Mouse (Mus musculus): ENCODE data around the gene Dab2ip. TPM values are rescaled to one million over a fixed set of nuclear protein-coding genes. Genes with fewer than 3 reads are reported as not detected.

Dab2ip gene
- polyA plus RNA-seq, 1 experiment, result 9.8 TPM

DNA sequence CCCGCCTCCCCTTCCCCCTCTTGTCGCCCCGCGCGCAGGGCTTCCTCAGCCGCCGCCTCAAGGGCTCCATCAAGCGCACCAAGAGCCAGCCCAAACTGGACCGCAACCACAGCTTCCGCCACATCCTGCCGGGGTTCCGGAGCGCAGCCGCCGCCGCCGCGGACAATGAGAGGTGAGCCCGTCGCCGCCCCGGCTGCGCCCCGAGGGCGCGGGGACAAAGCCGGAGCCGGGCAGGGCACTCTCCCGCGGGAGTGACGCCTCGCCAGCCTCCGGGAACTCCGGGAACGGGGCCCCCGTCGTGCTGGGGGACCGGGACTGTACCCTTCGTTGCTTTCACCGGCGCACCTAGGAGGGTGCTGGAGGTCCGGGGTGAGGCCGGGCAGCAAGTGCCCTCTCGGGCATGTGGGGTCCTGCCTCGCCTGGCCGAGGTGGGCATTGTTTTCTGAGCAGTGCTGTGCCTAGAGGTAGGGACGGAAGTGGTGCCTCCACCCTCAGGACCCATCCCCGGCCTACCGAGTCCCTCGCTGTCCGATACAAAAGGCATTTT lies 103.5 kb downstream of the Dab2ip start:
- Histone ChIP-seq H3K4me1 (ENCODE audit: control insufficient read depth, insufficient read depth, low read length) (peaks cover 2% of the 10 kb centered on the region), H3K27ac (ENCODE audit: control insufficient read depth, insufficient read depth, low read depth, low read length, poor library complexity) (peak overlapping the region; percentile 86), H3K4me3 (replicated peaks; ENCODE audit: control insufficient read depth, low read depth, low read length) (peak overlapping the region; percentile 86)
- no peak for TF ChIP-seq CTCF (IDR thresholded peaks at IDR 0.05; ENCODE audit: control insufficient read depth, insufficient read depth, low read length)
- TF ChIP-seq POLR2A (IDR thresholded peaks at IDR 0.05; ENCODE audit: borderline replicate concordance, control insufficient read depth, low read depth, low read length), result peak; percentile 31; the same call in 1 of the 2 replicates
- WGBS, result under 1% methylated on average over 51 of the region's 51 CpGs

DNA sequence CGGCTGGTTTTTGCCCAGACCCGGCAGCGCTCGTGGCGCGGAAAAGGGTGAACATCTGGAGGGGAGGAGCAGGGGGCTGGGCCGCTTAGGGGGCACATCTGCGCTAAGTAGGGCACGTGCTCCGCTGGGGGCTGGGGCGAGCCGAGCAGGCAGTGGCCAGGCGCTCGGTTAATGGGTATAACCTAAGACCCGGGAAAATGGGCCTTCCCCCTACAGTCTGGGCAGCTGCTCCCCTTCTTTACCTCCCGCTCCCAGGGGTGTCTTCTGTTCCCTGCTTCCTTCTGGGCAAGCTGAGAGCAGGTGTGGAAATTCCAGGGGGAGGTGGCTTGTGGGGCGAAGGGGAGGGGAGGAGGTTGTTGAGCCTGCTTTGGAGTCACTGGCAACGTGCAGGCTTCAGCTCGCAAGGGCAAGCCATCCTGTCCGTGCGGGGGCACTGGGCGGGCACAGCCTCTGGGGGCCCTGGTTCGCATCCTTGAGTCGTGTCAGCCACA lies 104.0 kb downstream of the Dab2ip start:
- Histone ChIP-seq H3K4me1 (ENCODE audit: control insufficient read depth, insufficient read depth, low read length) (peaks cover 2% of the 10 kb centered on the region), H3K27ac (ENCODE audit: control insufficient read depth, insufficient read depth, low read depth, low read length, poor library complexity) (peak overlapping the region; percentile 86; the same call in 1 of the 2 replicates), H3K4me3 (replicated peaks; ENCODE audit: control insufficient read depth, low read depth, low read length) (peak overlapping the region; percentile 86)
- no peak for TF ChIP-seq CTCF (IDR thresholded peaks at IDR 0.05; ENCODE audit: control insufficient read depth, insufficient read depth, low read length)
- no peak for TF ChIP-seq POLR2A (IDR thresholded peaks at IDR 0.05; ENCODE audit: borderline replicate concordance, control insufficient read depth, low read depth, low read length)
- WGBS, result 6% methylated on average over 24 of the region's 24 CpGs

DNA sequence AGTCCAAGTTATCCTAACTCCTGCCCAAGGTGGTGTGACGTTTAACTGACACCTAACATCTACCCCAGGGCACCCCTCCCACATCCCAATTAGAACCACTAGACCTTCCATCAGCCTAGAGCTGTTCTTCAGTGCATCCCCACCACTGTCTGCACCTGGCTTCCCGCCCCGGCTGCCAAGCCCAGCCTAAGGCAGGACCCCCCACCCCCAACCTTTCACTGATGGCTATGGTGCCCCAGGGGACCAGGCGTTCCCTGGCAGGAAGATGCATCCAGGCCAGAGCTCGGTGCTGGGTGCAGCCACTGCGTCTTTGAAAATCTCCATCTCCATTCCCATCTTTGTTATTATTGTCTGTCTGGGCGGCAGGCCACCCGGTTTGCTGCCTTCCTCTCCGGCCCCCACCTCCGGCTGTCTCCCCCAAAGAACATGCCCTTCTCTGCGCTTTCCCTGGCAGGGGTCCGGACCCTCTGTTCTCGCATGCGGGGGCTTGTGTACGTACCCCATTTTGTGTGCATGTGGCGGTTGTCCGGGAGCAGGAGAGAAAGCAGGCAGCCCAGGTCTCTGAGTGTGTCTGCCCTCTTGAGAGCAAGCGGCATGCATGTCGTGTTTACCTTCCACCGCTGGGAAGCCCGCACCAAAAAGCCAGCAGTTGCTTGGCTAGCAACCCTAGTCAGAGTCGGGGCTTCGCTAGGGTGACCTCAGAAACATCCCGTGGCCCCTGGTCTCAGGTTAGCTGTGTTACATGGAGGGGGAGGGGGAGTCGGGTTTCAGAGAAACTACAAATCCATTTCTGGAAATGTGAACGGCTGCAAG lies 104.9 kb downstream of the Dab2ip start:
- Histone ChIP-seq H3K27ac (ENCODE audit: control insufficient read depth, insufficient read depth, low read depth, low read length, poor library complexity) (no peak overlapping the region), H3K4me1 (ENCODE audit: control insufficient read depth, insufficient read depth, low read length) (peaks cover 2% of the 10 kb centered on the region), H3K4me3 (replicated peaks; ENCODE audit: control insufficient read depth, low read depth, low read length) (no peak overlapping the region)
- 76% methylated on average over 26 of the region's 26 CpGs for WGBS
- TF ChIP-seq POLR2A (IDR thresholded peaks at IDR 0.05; ENCODE audit: borderline replicate concordance, control insufficient read depth, low read depth, low read length) (no peak), CTCF (IDR thresholded peaks at IDR 0.05; ENCODE audit: control insufficient read depth, insufficient read depth, low read length) (no peak)

DNA sequence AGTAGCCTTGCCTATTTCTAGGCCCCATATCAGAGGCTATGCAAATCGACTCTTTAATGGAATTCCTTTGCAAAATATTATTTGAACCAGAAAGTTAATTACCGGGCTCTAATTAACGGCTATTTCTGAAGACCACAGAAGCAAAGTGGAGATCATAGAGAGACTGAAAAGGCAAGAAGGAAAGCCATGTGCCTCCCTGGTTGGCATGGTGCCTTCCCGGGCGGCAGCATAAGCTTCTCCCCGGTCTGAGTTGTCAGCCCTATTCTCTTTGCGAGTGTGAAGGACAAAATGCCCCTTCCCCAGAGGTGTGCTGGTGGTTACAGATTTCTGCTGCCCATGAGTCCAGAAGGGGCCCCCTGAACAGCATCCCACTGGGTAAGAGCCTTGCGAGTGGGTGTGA lies 109.7 kb downstream of the Dab2ip start:
- no peak for TF ChIP-seq POLR2A (IDR thresholded peaks at IDR 0.05; ENCODE audit: borderline replicate concordance, control insufficient read depth, low read depth, low read length)
- no peak for TF ChIP-seq CTCF (IDR thresholded peaks at IDR 0.05; ENCODE audit: control insufficient read depth, insufficient read depth, low read length)
- Histone ChIP-seq H3K27ac (ENCODE audit: control insufficient read depth, insufficient read depth, low read depth, low read length, poor library complexity) (no peak overlapping the region), H3K4me3 (replicated peaks; ENCODE audit: control insufficient read depth, low read depth, low read length) (no peak overlapping the region), H3K4me1 (ENCODE audit: control insufficient read depth, insufficient read depth, low read length) (peaks cover 2% of the 10 kb centered on the region; the same call in 1 of the 2 replicates)
- 85% methylated on average over 8 of the region's 8 CpGs for WGBS

DNA sequence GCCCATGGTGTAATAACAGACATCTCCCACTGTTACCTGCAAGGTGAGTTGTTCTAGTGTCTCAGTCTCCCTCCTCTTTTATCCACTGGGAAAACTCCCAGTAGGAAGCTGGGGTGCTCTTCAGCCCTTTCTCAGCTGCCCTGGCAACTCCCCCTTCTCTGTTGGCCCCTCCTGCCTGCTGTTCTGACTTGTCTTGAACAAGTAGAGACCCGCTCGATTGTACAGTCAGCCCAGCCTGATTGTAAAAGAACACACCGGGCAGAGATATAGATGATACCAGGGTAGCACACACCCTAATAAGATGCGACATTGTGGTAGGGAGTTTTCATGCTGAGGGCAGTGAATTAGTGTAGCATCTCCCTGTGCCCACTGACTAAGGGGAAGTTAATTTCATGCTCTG lies 111.2 kb downstream of the Dab2ip start:
- Histone ChIP-seq H3K27ac (ENCODE audit: control insufficient read depth, insufficient read depth, low read depth, low read length, poor library complexity) (no peak overlapping the region), H3K4me1 (ENCODE audit: control insufficient read depth, insufficient read depth, low read length) (peaks cover 2% of the 10 kb centered on the region; the same call in 1 of the 2 replicates), H3K4me3 (replicated peaks; ENCODE audit: control insufficient read depth, low read depth, low read length) (no peak overlapping the region)
- WGBS, result 66% methylated on average over 4 of the region's 4 CpGs
- TF ChIP-seq CTCF (IDR thresholded peaks at IDR 0.05; ENCODE audit: control insufficient read depth, insufficient read depth, low read length) (no peak), POLR2A (IDR thresholded peaks at IDR 0.05; ENCODE audit: borderline replicate concordance, control insufficient read depth, low read depth, low read length) (no peak)

DNA sequence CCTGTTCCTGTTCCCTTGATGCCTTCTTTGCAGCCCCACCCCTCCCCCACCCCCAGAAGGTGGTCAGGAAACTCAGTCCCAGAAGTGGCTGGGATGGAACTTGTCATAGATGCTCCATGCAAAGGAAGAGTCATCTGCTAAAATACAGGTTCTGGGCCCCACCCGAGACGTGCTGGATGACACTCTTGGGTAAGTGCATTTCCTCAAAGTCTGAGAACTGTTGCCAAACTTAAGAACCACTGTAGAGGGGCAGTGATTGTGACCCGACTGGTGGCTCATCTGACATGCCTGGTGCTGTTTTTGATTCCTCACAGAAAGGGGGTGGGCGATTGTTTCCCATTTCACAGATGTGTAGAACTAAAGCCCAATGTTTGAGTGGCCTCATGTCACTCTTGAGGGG lies 111.7 kb downstream of the Dab2ip start:
- Histone ChIP-seq H3K27ac (ENCODE audit: control insufficient read depth, insufficient read depth, low read depth, low read length, poor library complexity) (no peak overlapping the region), H3K4me1 (ENCODE audit: control insufficient read depth, insufficient read depth, low read length) (peaks cover 2% of the 10 kb centered on the region; the same call in 1 of the 2 replicates), H3K4me3 (replicated peaks; ENCODE audit: control insufficient read depth, low read depth, low read length) (no peak overlapping the region)
- no peak for TF ChIP-seq POLR2A (IDR thresholded peaks at IDR 0.05; ENCODE audit: borderline replicate concordance, control insufficient read depth, low read depth, low read length)
- TF ChIP-seq CTCF (IDR thresholded peaks at IDR 0.05; ENCODE audit: control insufficient read depth, insufficient read depth, low read length), result no peak
- WGBS, result 43% methylated on average over 4 of the region's 4 CpGs

DNA sequence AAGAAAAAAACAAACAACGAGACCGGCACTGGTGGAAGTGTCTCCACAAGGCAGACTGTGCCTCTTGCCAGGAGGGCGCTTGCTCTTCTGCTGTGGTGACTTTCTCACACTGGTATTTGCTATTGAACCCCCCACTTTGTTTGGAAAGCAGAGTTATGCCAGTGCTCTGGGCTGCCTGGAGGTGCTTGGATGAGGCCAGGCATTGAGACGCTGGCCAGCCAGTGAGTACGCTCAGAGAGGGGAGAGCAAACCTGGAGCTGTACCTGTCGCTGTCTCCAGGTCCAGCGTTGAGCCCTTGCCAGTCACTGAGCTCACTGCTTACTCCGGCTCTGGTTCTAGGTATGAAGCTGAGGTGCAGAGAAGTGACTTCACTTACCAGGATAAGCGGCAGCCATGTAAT lies 112.2 kb downstream of the Dab2ip start:
- H3K4me1 ChIP-seq (ENCODE audit: control insufficient read depth, insufficient read depth, low read length), result peaks cover 2% of the 10 kb centered on the region; the same call in 1 of the 2 replicates
- no peak overlapping the region for H3K27ac ChIP-seq (ENCODE audit: control insufficient read depth, insufficient read depth, low read depth, low read length, poor library complexity)
- no peak for TF ChIP-seq POLR2A (IDR thresholded peaks at IDR 0.05; ENCODE audit: borderline replicate concordance, control insufficient read depth, low read depth, low read length)
- no peak for TF ChIP-seq CTCF (IDR thresholded peaks at IDR 0.05; ENCODE audit: control insufficient read depth, insufficient read depth, low read length)
- H3K4me3 ChIP-seq (replicated peaks; ENCODE audit: control insufficient read depth, low read depth, low read length), result no peak overlapping the region
- WGBS, result 88% methylated on average over 9 of the region's 9 CpGs
